28 mouse cellular contexts compared by ENCODE assay signal in genomic region chr7:79903160-79903792, GRCm38 (mm10). TPM values are rescaled to one million over a fixed set of nuclear protein-coding genes. Genes with fewer than 3 reads are reported as not detected.
DNase-seq lines count a peak whose midpoint lies in the region; ATAC-seq and TF ChIP-seq lines count a peak whose summit lies in the region.
"Had no signal": no experiment of that assay in that cellular context is flagged by ENCODE, and none has a peak within 500 bp of the region (broad histone marks: within the 10 kb centered on the region; RNA-seq: fewer than 3 reads in every experiment).

No protein-coding gene starts in this region.

- no peak overlapping the region for H3K4me2 ChIP-seq in intestine, embryonic 16.5 days (ENCODE audit: low read depth, low read length)
- no peak overlapping the region for H3K4me2 ChIP-seq in liver, embryonic 13.5 days
- H3K4me2 ChIP-seq: forebrain, embryonic 12.5 days; heart, embryonic 12.5 days; hindbrain, embryonic 14.5 days; lung, embryonic 14.5 days; midbrain, embryonic 12.5 days; neural tube, embryonic 12.5 days had no signal

- peak overlapping the region; percentile 84 for H3K27ac ChIP-seq in intestine, embryonic 16.5 days (ENCODE audit: low read length)
- no peak overlapping the region for H3K27ac ChIP-seq in liver, embryonic 13.5 days
- H3K27ac ChIP-seq in gastrocnemius, adult 2 months: no peak overlapping the region
- H3K27ac ChIP-seq: forebrain, embryonic 12.5 days; heart, adult 2 months; hindbrain, embryonic 14.5 days; layer of hippocampus, adult 2 months; midbrain, embryonic 12.5 days; neural tube, embryonic 12.5 days had no signal

- H3K36me3 ChIP-seq in intestine, embryonic 16.5 days (ENCODE audit: control insufficient read depth, insufficient read depth, low read length): no peaks in the 10 kb centered on the region
- peaks cover 22% of the 10 kb centered on the region for H3K36me3 ChIP-seq in liver, embryonic 13.5 days

- H3K4me1 ChIP-seq in intestine, embryonic 16.5 days (ENCODE audit: control insufficient read depth, insufficient read depth, low read length): no peaks in the 10 kb centered on the region; the same call in 1 of the 2 replicates
- H3K4me1 ChIP-seq in liver, embryonic 13.5 days (replicated peaks): peaks cover 29% of the 10 kb centered on the region
- H3K4me1 ChIP-seq: forebrain, embryonic 12.5 days; midbrain, embryonic 12.5 days; neural tube, embryonic 12.5 days had no signal

- intact Hi-C loops in gastrocnemius, postnatal 14 days (cut with DNase I; ENCODE audit: low total_unique reads): no loop called here
- intact Hi-C loops in gastrocnemius, adult 2 months (cut with DNase I): no loop called here

- peak; percentile 14 for DNase-seq in liver, embryonic 13.5 days
- DNase-seq in spleen, postnatal 14 days (ENCODE audit: low spot score in 2 of 2): no peak
- DNase-seq in gastrocnemius, postnatal 14 days: no peak
- no peak for DNase-seq in lung, adult 18-20 months
- DNase-seq in gastrocnemius, adult 2 months: no peak
- DNase-seq: adrenal gland, postnatal 25 days; cerebellum, adult 2 months; cerebellum, postnatal 14 days; heart, adult 2 months; kidney, adult 2 months; kidney, postnatal 36 days; left cerebral cortex, postnatal 4 days; lung, embryonic 14.5 days; lung, postnatal 14 days; right cerebral cortex, adult 18-20 months; right cerebral cortex, postnatal 4 days; thymus, postnatal 14 days had no signal

- no peak overlapping the region for H3K4me3 ChIP-seq in intestine, embryonic 16.5 days (ENCODE audit: low read length)
- no peak overlapping the region for H3K4me3 ChIP-seq in liver, embryonic 13.5 days (replicated peaks)
- H3K4me3 ChIP-seq in gastrocnemius, adult 2 months: no peak overlapping the region
- H3K4me3 ChIP-seq: forebrain, embryonic 12.5 days; heart, adult 2 months; heart, embryonic 12.5 days; layer of hippocampus, adult 2 months; midbrain, embryonic 12.5 days; myocyte; neural tube, embryonic 12.5 days had no signal

- no peaks in the 10 kb centered on the region for H3K27me3 ChIP-seq in intestine, embryonic 16.5 days (replicated peaks; ENCODE audit: control insufficient read depth, insufficient read depth, low read length)
- no peaks in the 10 kb centered on the region for H3K27me3 ChIP-seq in liver, embryonic 13.5 days
- H3K27me3 ChIP-seq: CH12.LX; forebrain, embryonic 12.5 days; heart, embryonic 12.5 days; midbrain, embryonic 12.5 days; neural tube, embryonic 12.5 days; Patski had no signal

- no peaks in the 10 kb centered on the region for H3K9me3 ChIP-seq in intestine, embryonic 16.5 days (ENCODE audit: control insufficient read depth, low read length)
- H3K9me3 ChIP-seq in liver, embryonic 13.5 days (replicated peaks): no peaks in the 10 kb centered on the region
- H3K9me3 ChIP-seq: forebrain, embryonic 12.5 days; heart, embryonic 12.5 days; midbrain, embryonic 12.5 days; neural tube, embryonic 12.5 days had no signal

- 58% methylated on average over 8 of the region's 8 CpGs for WGBS in intestine, embryonic 16.5 days
- 36% methylated on average over 8 of the region's 8 CpGs for WGBS in liver, embryonic 13.5 days (ENCODE audit: insufficient replicate concordance)

- no peak overlapping the region for H3K9ac ChIP-seq in intestine, embryonic 16.5 days (ENCODE audit: low read depth, low read length)
- no peak overlapping the region for H3K9ac ChIP-seq in liver, embryonic 13.5 days
- H3K9ac ChIP-seq: forebrain, embryonic 12.5 days; heart, embryonic 12.5 days; hindbrain, embryonic 14.5 days; lung, embryonic 14.5 days; midbrain, embryonic 12.5 days; neural tube, embryonic 12.5 days had no signal

- ATAC-seq in intestine, embryonic 16.5 days: peak; percentile 77
- ATAC-seq in liver, embryonic 13.5 days (ENCODE audit: low read depth): peak; percentile 54
- ATAC-seq in megakaryocyte-erythroid progenitor cell, adult 5-6 weeks (replicated peaks; ENCODE audit: low FRiP score, low TSS enrichment, poor library complexity, severe bottlenecking): peak; percentile 58
- ATAC-seq: Patski had no signal

- TF ChIP-seq CTCF in gastrocnemius, adult 2 months (IDR thresholded peaks at IDR 0.05): no peak

RNA-seq across cellular contexts. Expression of gene Ap3s2, which starts 17.2 kb away (rescaled TPM):
- 28.9 and 30.7 TPM in 2 replicates for polyA plus RNA-seq in intestine, embryonic 16.5 days (2015; fragmentation: Nextera tagmentation; extraction: Ambion mirVana)
- polyA plus RNA-seq in liver, embryonic 13.5 days (2015; fragmentation: Nextera tagmentation; extraction: Ambion mirVana): 11.3 and 17.1 TPM in 2 replicates
- total RNA-seq in megakaryocyte-erythroid progenitor cell, adult 5-6 weeks (2014; fragmentation: Nextera tagmentation): 20.0 and 22.4 TPM in 2 replicates
- 6.5 and 9.5 TPM in 2 replicates for total RNA-seq in megakaryocyte-erythroid progenitor cell, adult 5-6 weeks (2017)
- total RNA-seq in gastrocnemius, postnatal 14 days (2021): 10 to 100 TPM; 18.3 to 20.0 TPM
- 10 to 100 TPM; 17.1 to 19.0 TPM for total RNA-seq in gastrocnemius, adult 2 months (2021)

RNA-seq across cellular contexts. Expression of gene Arpin, which starts 31.9 kb away (rescaled TPM):
- 58.0 and 60.8 TPM in 2 replicates for polyA plus RNA-seq in intestine, embryonic 16.5 days (2015; fragmentation: Nextera tagmentation; extraction: Ambion mirVana)
- polyA plus RNA-seq in liver, embryonic 13.5 days (2015; fragmentation: Nextera tagmentation; extraction: Ambion mirVana): 4.1 and 4.7 TPM in 2 replicates
- total RNA-seq in megakaryocyte-erythroid progenitor cell, adult 5-6 weeks (2014; fragmentation: Nextera tagmentation): not detected in 2 replicates
- 0.28 TPM in 1 of 2 replicates, not detected in the other for total RNA-seq in megakaryocyte-erythroid progenitor cell, adult 5-6 weeks (2017)
- 1 to 10 TPM; 4.9 to 6.1 TPM for total RNA-seq in gastrocnemius, postnatal 14 days (2021)
- total RNA-seq in gastrocnemius, adult 2 months (2021): 1 to 10 TPM; 2.7 to 3.3 TPM
- total RNA-seq: CH12.LX had no signal

RNA-seq across cellular contexts. Expression of gene Anpep, which starts 42.4 kb away (rescaled TPM):
- polyA plus RNA-seq in intestine, embryonic 16.5 days (2015; fragmentation: Nextera tagmentation; extraction: Ambion mirVana): 248 and 311 TPM in 2 replicates
- polyA plus RNA-seq in liver, embryonic 13.5 days (2015; fragmentation: Nextera tagmentation; extraction: Ambion mirVana): 10.9 and 17.1 TPM in 2 replicates
- 1.5 TPM in 1 of 2 replicates, not detected in the other for total RNA-seq in megakaryocyte-erythroid progenitor cell, adult 5-6 weeks (2014; fragmentation: Nextera tagmentation)
- total RNA-seq in megakaryocyte-erythroid progenitor cell, adult 5-6 weeks (2017): not detected in 2 replicates
- 10 to 100 TPM in 1 of 2 experiments, 1 to 10 TPM in 1; 9.8 to 14.8 TPM for total RNA-seq in gastrocnemius, postnatal 14 days (2021)
- total RNA-seq in gastrocnemius, adult 2 months (2021): 1 to 10 TPM; 4.1 to 7.2 TPM
